Mouse (Mus musculus) heart, adult 2 months (tissue): Measurements from ENCODE around the gene Cradd. TPM values are rescaled to one million over a fixed set of nuclear protein-coding genes. Genes with fewer than 3 reads are reported as not detected.

Source experiments
- DNase-seq, 2 experiments: peaks; one replicate each; pipeline ENCODE4 v3.0.0; 2021
- H3K27ac ChIP-seq: fragments of 200-600 bp; 2 replicates; pipeline ENCODE4 v1.8.1; 2022
- H3K27me3 ChIP-seq: fragments of 200-500 bp; 2 replicates; pipeline ENCODE4 v1.6.1; 2012; ENCODE audit warnings: mild to moderate bottlenecking, low read length, inconsistent platforms, mixed read lengths; ENCODE audit not compliant: control insufficient read depth, insufficient read depth
- H3K36me3 ChIP-seq: fragments of 200-500 bp; 2 replicates; pipeline ENCODE4 v1.6.1; 2012; ENCODE audit warnings: low read length, inconsistent platforms; ENCODE audit not compliant: control insufficient read depth, insufficient read depth
- H3K4me1 ChIP-seq: fragments of 200-500 bp; 2 replicates; pipeline ENCODE4 v1.6.1; 2011; ENCODE audit warnings: low read length; ENCODE audit not compliant: control insufficient read depth, insufficient read depth
- H3K4me3 ChIP-seq: fragments of 200-600 bp; 2 replicates; pipeline ENCODE4 v1.8.1; 2022
- H3K79me2 ChIP-seq: fragments of 200-500 bp; replicated peaks from 2 replicates; pipeline ENCODE4 v1.6.1; 2012; ENCODE audit warnings: mild to moderate bottlenecking, inconsistent platforms, low read length, moderate library complexity, mixed read lengths; ENCODE audit not compliant: control insufficient read depth, insufficient read depth
- H3K9ac ChIP-seq: fragments of 200-500 bp; 2 replicates; pipeline ENCODE4 v1.6.1; 2012; ENCODE audit warnings: low read depth, mild to moderate bottlenecking, control low read depth, inconsistent platforms, low read length, mixed read lengths
- CTCF ChIP-seq: fragments of 200-600 bp; IDR thresholded peaks from 2 replicates; pipeline ENCODE4 v1.8.1; 2022; ENCODE audit warnings: antibody characterized with exemption, mild to moderate bottlenecking, moderate library complexity
- EP300 ChIP-seq: fragments of 200-500 bp; IDR thresholded peaks from 2 replicates; pipeline ENCODE4 v1.6.1; 2011; ENCODE audit warnings: low read depth, low read length, control low read depth; ENCODE audit not compliant: insufficient read depth
- POLR2A ChIP-seq: fragments of 200-500 bp; IDR thresholded peaks from 2 replicates; pipeline ENCODE4 v1.6.1; 2011; ENCODE audit warnings: mild to moderate bottlenecking, low read depth, low read length, control low read depth; ENCODE audit not compliant: insufficient read depth
- WGBS: fragments of 180-500 bp; shearing (Covaris S2); methylation state at CpG from one replicate; pipeline ENCODE4 v1.1.7; 2018; 5-methylcytosine and 5-hydroxymethylcytosine counted together
- intact Hi-C: fragments of 180-260 bp; cut with DNase I; formaldehyde crosslinking; loops from one replicate; pipeline ENCODE4 v1.15.1; 2025
- polyA plus RNA-seq: library from polyadenylated mRNA; depleted of rRNA; stranded (reverse); fragments of >200 nt; gene quantifications from 2 replicates; pipeline ENCODE4 v1.2.3, GENCODE M21; 2012
- total RNA-seq, 2 experiments: library from RNA; stranded (reverse); gene quantifications; 2 replicates each; pipeline ENCODE4 v1.2.3; 2021

Gene Cradd
- total and polyA plus RNA-seq, 3 experiments, result 9.9 to 15.1 (median 10.3) TPM

- Histone ChIP-seq H3K4me3 (no peak overlapping the region), H3K79me2 (no peaks in the 10 kb centered on the region), H3K4me1 (peaks cover 11% of the 10 kb centered on the region), H3K27me3 (no peaks in the 10 kb centered on the region), H3K36me3 (peaks cover 5% of the 10 kb centered on the region; the same call in 1 of the 2 replicates), H3K27ac (no peak overlapping the region), H3K9ac (no peak overlapping the region)
- 91% methylated on average over 18 of the region's 18 CpGs for WGBS
- intact Hi-C loops, result loop anchor here (2.0 to 5.0 kb wide), 2 partner anchors 14 to 37 kb away; no protein-coding TSS in a partner anchor
- no peak for DNase-seq
- TF ChIP-seq POLR2A (no peak), EP300 (no peak)
Observed at GRCm38 (mm10) chr10:95299010-95299807, 24.7 kb downstream of the Cradd start.

GRCm38 (mm10) chr10:95298504-95298903, 25.4 kb downstream of the Cradd start:
- Histone ChIP-seq H3K4me3 (no peak overlapping the region), H3K9ac (no peak overlapping the region), H3K36me3 (peaks cover 5% of the 10 kb centered on the region; the same call in 1 of the 2 replicates), H3K27ac (peak overlapping the region; percentile 82; the same call in 1 of the 2 replicates), H3K4me1 (peaks cover 11% of the 10 kb centered on the region), H3K27me3 (no peaks in the 10 kb centered on the region), H3K79me2 (no peaks in the 10 kb centered on the region)
- intact Hi-C loops, result loop anchor here (2.0 to 5.0 kb wide), 2 partner anchors 14 to 36 kb away; no protein-coding TSS in a partner anchor
- no peak for DNase-seq
- WGBS, result 71% methylated on average over 6 of the region's 6 CpGs
- TF ChIP-seq POLR2A (no peak), EP300 (no peak), CTCF (no peak)

DNA sequence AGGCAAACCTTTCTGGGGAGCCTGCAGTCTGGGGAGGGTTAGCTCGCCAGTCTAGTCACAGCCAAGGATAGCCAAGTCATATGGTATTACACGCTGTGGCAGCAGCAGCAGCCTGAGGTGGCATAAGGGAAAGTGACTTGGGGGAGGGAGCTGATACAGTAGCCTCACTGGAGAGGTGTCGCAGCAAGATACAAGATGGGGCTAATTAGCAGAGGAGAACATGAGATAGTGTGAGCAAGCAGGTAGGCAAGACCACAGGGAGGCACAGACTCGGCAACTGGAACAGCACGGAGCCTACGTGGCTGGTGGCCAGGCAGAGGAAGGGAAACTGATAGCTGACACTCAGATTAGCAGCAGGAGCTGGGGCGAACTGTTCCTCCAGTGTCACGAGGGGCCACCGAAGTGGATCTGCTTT, 26.2 kb downstream of the Cradd start:
- H3K36me3 ChIP-seq, result peaks cover 5% of the 10 kb centered on the region; the same call in 1 of the 2 replicates
- H3K9ac ChIP-seq, result peak overlapping the region; percentile 31
- H3K4me3 ChIP-seq, result 0 out of 2 replicates have a peak overlapping the region, but pooled peaks have one; percentile 1
- peak; percentile 60 to 64 for DNase-seq
- H3K27ac ChIP-seq, result peak overlapping the region; percentile 82
- H3K4me1 ChIP-seq, result peaks cover 11% of the 10 kb centered on the region
- H3K79me2 ChIP-seq, result no peaks in the 10 kb centered on the region
- TF ChIP-seq POLR2A (no peak; the same call in 1 of the 2 replicates), EP300 (peak; percentile 78; the same call in 1 of the 2 replicates)
- WGBS, result 28% methylated on average over 9 of the region's 9 CpGs
- intact Hi-C loops, result loop anchor here (2.0 to 5.0 kb wide), 2 partner anchors 15 to 35 kb away; no protein-coding TSS in a partner anchor
- H3K27me3 ChIP-seq, result no peaks in the 10 kb centered on the region

DNA sequence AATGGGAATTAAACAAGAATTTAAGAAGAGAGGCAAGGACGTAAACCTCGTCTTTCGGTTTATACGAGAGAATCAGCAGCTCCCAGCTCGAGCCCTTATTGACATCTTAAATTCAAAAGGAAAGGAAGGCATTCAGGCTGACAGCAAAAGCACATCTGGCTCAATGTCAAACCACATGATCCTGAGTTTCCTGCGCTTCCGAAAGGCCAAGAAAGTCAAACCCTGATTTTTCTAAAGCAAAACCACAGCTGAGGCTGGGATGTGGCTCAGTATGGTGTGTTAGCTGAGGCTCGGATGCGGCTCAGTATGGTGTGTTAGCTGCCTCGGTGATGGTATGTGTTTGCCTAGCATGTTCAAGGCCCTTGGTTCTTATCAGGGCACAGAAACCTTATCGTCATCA, 26.9 kb downstream of the Cradd start:
- intact Hi-C loops, result loop anchor here (5.0 kb wide), 1 partner anchor 35 kb away; no protein-coding TSS in a partner anchor
- DNase-seq, result peak; percentile 52
- H3K27me3 ChIP-seq, result no peaks in the 10 kb centered on the region
- peak overlapping the region; percentile 32; the same call in 1 of the 2 replicates for H3K9ac ChIP-seq
- 27% methylated on average over 11 of the region's 11 CpGs for WGBS
- peak; percentile 22; the same call in 1 of the 2 replicates for TF ChIP-seq POLR2A
- no peak for TF ChIP-seq CTCF
- TF ChIP-seq EP300, result peak; percentile 55; the same call in 1 of the 2 replicates
- peak overlapping the region; percentile 22; the same call in 1 of the 2 replicates for H3K4me3 ChIP-seq
- peak overlapping the region; percentile 82 for H3K27ac ChIP-seq
- no peaks in the 10 kb centered on the region for H3K79me2 ChIP-seq
- peaks cover 11% of the 10 kb centered on the region for H3K4me1 ChIP-seq
- H3K36me3 ChIP-seq, result peaks cover 5% of the 10 kb centered on the region; the same call in 1 of the 2 replicates

DNA sequence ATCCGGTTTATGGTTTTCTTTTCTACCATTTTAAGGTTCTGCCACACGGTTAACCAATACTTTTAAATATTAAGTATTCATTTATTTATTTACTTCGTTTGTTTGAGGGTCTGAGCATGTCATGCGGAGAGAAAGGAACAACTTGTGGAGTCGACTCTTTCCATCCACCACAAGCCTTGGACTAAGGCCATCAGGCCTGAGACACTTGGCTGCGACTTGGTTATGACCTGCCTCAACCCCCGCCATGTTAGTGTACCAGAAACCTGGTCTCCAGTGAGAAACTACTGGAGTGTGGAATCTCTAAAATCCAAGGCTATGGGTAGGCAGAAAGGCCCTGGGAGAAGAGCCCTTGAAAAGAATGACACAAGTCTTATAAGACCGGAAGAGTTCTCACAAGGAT, 30.7 kb downstream of the Cradd start:
- DNase-seq, result no peak
- no peak overlapping the region for H3K4me3 ChIP-seq
- no peak overlapping the region for H3K9ac ChIP-seq
- WGBS, result 74% methylated on average over 8 of the region's 8 CpGs
- TF ChIP-seq POLR2A (no peak), EP300 (no peak), CTCF (no peak)
- peaks cover 5% of the 10 kb centered on the region; the same call in 1 of the 2 replicates for H3K36me3 ChIP-seq
- H3K27ac ChIP-seq, result peak overlapping the region; percentile 23; the same call in 1 of the 2 replicates
- H3K79me2 ChIP-seq, result no peaks in the 10 kb centered on the region
- intact Hi-C loops, result no loop called here
- H3K27me3 ChIP-seq, result no peaks in the 10 kb centered on the region
- H3K4me1 ChIP-seq, result peaks cover 10% of the 10 kb centered on the region
